ENCODE assay signal across 19 mouse cellular contexts in the genomic region with DNA sequence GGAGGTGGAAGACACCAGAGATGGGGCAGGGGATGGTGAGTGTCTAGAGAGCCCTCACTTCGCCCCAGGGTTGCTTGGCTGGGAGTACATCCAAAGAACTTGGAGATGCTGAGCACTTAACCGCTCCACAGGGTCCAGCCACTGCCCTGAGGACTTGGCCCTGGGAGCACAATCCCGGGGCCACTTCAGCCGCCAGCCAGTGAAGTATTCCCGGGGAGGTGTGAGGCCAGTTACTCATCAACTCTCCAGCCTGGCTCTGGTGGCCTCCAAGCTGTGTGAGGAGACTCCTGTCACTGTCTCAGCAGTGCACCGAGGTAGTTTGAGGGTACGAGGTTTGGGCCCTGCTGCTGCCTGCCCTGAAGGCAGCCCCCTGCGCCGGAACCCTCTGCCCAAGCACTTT. TPM values are rescaled to one million over a fixed set of nuclear protein-coding genes. Genes with fewer than 3 reads are reported as not detected.
DNase-seq lines count a peak whose midpoint lies in the region; ATAC-seq and TF ChIP-seq lines count a peak whose summit lies in the region.
"Had no signal": no experiment of that assay in that cellular context is flagged by ENCODE, and none has a peak within 500 bp of the region (broad histone marks: within the 10 kb centered on the region; RNA-seq: fewer than 3 reads in every experiment).

No protein-coding gene starts in this region.

- H3K9me3 ChIP-seq in kidney, embryonic 14.5 days (ENCODE audit: control insufficient read depth, low read length), result no peaks in the 10 kb centered on the region
- no peaks in the 10 kb centered on the region for H3K9me3 ChIP-seq in kidney, embryonic 16.5 days (ENCODE audit: low read length)
- H3K9me3 ChIP-seq: embryonic facial prominence, embryonic 13.5 days; forebrain, embryonic 12.5 days; heart, embryonic 13.5 days; hindbrain, embryonic 13.5 days had no signal

- no peak overlapping the region for H3K9ac ChIP-seq in kidney, embryonic 14.5 days (ENCODE audit: low read depth, low read length)
- H3K9ac ChIP-seq in kidney, embryonic 16.5 days (replicated peaks; ENCODE audit: low read length), result no peak overlapping the region
- H3K9ac ChIP-seq in heart, adult 2 months (ENCODE audit: low read depth, low read length), result no peak overlapping the region
- H3K9ac ChIP-seq: embryonic facial prominence, embryonic 13.5 days; forebrain, embryonic 12.5 days; heart, embryonic 13.5 days; hindbrain, embryonic 13.5 days had no signal

- intact Hi-C loops in heart, adult 2 months (cut with DNase I), result no loop called here

- H3K4me3 ChIP-seq in kidney, embryonic 14.5 days (ENCODE audit: low read length), result no peak overlapping the region
- H3K4me3 ChIP-seq in kidney, embryonic 16.5 days (ENCODE audit: low read length), result no peak overlapping the region
- no peak overlapping the region for H3K4me3 ChIP-seq in heart, adult 2 months
- H3K4me3 ChIP-seq: embryonic facial prominence, embryonic 13.5 days; forebrain, embryonic 12.5 days; heart, embryonic 13.5 days; hindbrain, embryonic 13.5 days had no signal

- peaks cover 12% of the 10 kb centered on the region; the same call in 1 of the 2 replicates for H3K36me3 ChIP-seq in kidney, embryonic 14.5 days (ENCODE audit: control insufficient read depth, insufficient read depth, low read length)
- H3K36me3 ChIP-seq in kidney, embryonic 16.5 days (ENCODE audit: insufficient read depth, low read length), result 0 out of 2 replicates have a peak, but pooled peaks cover 5% of the 10 kb centered on the region
- no peaks in the 10 kb centered on the region for H3K36me3 ChIP-seq in heart, adult 2 months (ENCODE audit: control insufficient read depth, insufficient read depth, low read length)

- no peak for TF ChIP-seq POLR2A in heart, adult 2 months (IDR thresholded peaks at IDR 0.05; ENCODE audit: insufficient read depth, low read depth, low read length)

- H3K4me2 ChIP-seq in kidney, embryonic 14.5 days (replicated peaks; ENCODE audit: low read depth, low read length), result no peak overlapping the region
- no peak overlapping the region for H3K4me2 ChIP-seq in kidney, embryonic 16.5 days (replicated peaks; ENCODE audit: low read depth, low read length)
- H3K4me2 ChIP-seq: embryonic facial prominence, embryonic 13.5 days; forebrain, embryonic 12.5 days; heart, embryonic 13.5 days; hindbrain, embryonic 13.5 days had no signal

- ATAC-seq in kidney, embryonic 14.5 days (ENCODE audit: low FRiP score, low TSS enrichment), result no peak
- ATAC-seq in kidney, embryonic 16.5 days (ENCODE audit: low FRiP score, low TSS enrichment), result peak; percentile 8; the same call in 1 of the 2 replicates
- ATAC-seq: forebrain, embryonic 16.5 days had no signal

- H3K27me3 ChIP-seq in kidney, embryonic 14.5 days (ENCODE audit: control insufficient read depth, insufficient read depth, low read length), result no peaks in the 10 kb centered on the region
- H3K27me3 ChIP-seq in kidney, embryonic 16.5 days (ENCODE audit: insufficient read depth, low read length), result no peaks in the 10 kb centered on the region
- no peaks in the 10 kb centered on the region for H3K27me3 ChIP-seq in heart, adult 2 months (ENCODE audit: control insufficient read depth, insufficient read depth, low read length)
- H3K27me3 ChIP-seq: CH12.LX; embryonic facial prominence, embryonic 13.5 days; heart, embryonic 13.5 days; hindbrain, embryonic 13.5 days had no signal

- DNase-seq in kidney, adult 18-20 months, result peak; percentile 72
- peak; percentile 79 to 87 for DNase-seq in kidney, postnatal 36 days
- DNase-seq in heart, adult 9 months (ENCODE audit: low spot score in 2 of 2), result no peak
- no peak for DNase-seq in layer of hippocampus, postnatal 25 days (ENCODE audit: extremely low spot score in 1 of 2, low spot score in 1 of 2)
- DNase-seq in heart, adult 2 months, result no peak
- DNase-seq: adrenal gland, postnatal 10 days; cerebellum, adult 11 months; cerebellum, adult 8-10 months; cerebellum, postnatal 36 days; gastrocnemius, postnatal 10 days; heart, postnatal 4 days had no signal

- no peak for TF ChIP-seq EP300 in heart, adult 2 months (IDR thresholded peaks at IDR 0.05; ENCODE audit: insufficient read depth, low read depth, low read length)

- no peaks in the 10 kb centered on the region for H3K79me2 ChIP-seq in heart, adult 2 months (replicated peaks; ENCODE audit: control insufficient read depth, insufficient read depth, low read length)

- no peak for TF ChIP-seq CTCF in heart, adult 2 months (IDR thresholded peaks at IDR 0.05)

- WGBS in kidney, embryonic 14.5 days, result 74% methylated on average over 9 of the region's 9 CpGs
- WGBS in kidney, embryonic 16.5 days, result 75% methylated on average over 9 of the region's 9 CpGs
- 75% methylated on average over 9 of the region's 9 CpGs for WGBS in heart, adult 2 months

- no peak overlapping the region for H3K27ac ChIP-seq in kidney, embryonic 14.5 days (ENCODE audit: low read depth, low read length)
- H3K27ac ChIP-seq in kidney, embryonic 16.5 days (ENCODE audit: low read length), result no peak overlapping the region
- no peak overlapping the region for H3K27ac ChIP-seq in heart, adult 2 months
- H3K27ac ChIP-seq: embryonic facial prominence, embryonic 13.5 days; forebrain, embryonic 12.5 days; heart, embryonic 13.5 days had no signal

- H3K4me1 ChIP-seq in kidney, embryonic 14.5 days (ENCODE audit: control insufficient read depth, insufficient read depth, low read length), result peaks cover 16% of the 10 kb centered on the region
- peaks cover 30% of the 10 kb centered on the region for H3K4me1 ChIP-seq in kidney, embryonic 16.5 days (ENCODE audit: insufficient read depth, low read length)
- H3K4me1 ChIP-seq in heart, adult 2 months (ENCODE audit: control insufficient read depth, insufficient read depth, low read length), result peaks cover 2% of the 10 kb centered on the region; the same call in 1 of the 2 replicates

RNA-seq across cellular contexts. Expression of a gene that starts 1.8 kb away (rescaled TPM):
- polyA plus RNA-seq in kidney, embryonic 14.5 days (2014; fragmentation: Nextera tagmentation; extraction: Ambion mirVana), result 1.6 and 1.7 TPM in 2 replicates
- polyA plus RNA-seq in kidney, embryonic 16.5 days (2015; fragmentation: Nextera tagmentation; extraction: Ambion mirVana), result 0.86 and 0.96 TPM in 2 replicates
- under 1 TPM; 0.35 to 0.37 TPM for total RNA-seq in layer of hippocampus, postnatal 25 days (2021)
- under 1 TPM; 0.18 to 0.25 TPM for total RNA-seq in heart, adult 2 months (2021)
- polyA plus RNA-seq in heart, adult 2 months (2012; rRNA removed), result 0.32 and 0.53 TPM in 2 replicates

RNA-seq across cellular contexts. Expression of a gene that starts 11.8 kb away (rescaled TPM):
- polyA plus RNA-seq in kidney, embryonic 14.5 days (2014; fragmentation: Nextera tagmentation; extraction: Ambion mirVana), result 9.6 and 9.7 TPM in 2 replicates
- polyA plus RNA-seq in kidney, embryonic 16.5 days (2015; fragmentation: Nextera tagmentation; extraction: Ambion mirVana), result 8.8 and 9.3 TPM in 2 replicates
- 10 to 100 TPM; 13.3 to 13.6 TPM for total RNA-seq in layer of hippocampus, postnatal 25 days (2021)
- total RNA-seq in heart, adult 2 months (2021), result under 1 TPM; 0.23 to 0.37 TPM
- 0.61 and 0.68 TPM in 2 replicates for polyA plus RNA-seq in heart, adult 2 months (2012; rRNA removed)

RNA-seq across cellular contexts. Expression of a gene that starts 12.0 kb away (rescaled TPM):
- 8.1 and 8.2 TPM in 2 replicates for polyA plus RNA-seq in kidney, embryonic 14.5 days (2014; fragmentation: Nextera tagmentation; extraction: Ambion mirVana)
- polyA plus RNA-seq in kidney, embryonic 16.5 days (2015; fragmentation: Nextera tagmentation; extraction: Ambion mirVana), result 10.1 and 11.3 TPM in 2 replicates
- total RNA-seq in layer of hippocampus, postnatal 25 days (2021), result 10 to 100 TPM; 10.9 to 15.2 TPM
- 1 to 10 TPM; 4.6 to 4.8 TPM for total RNA-seq in heart, adult 2 months (2021)
- 6.6 and 10.9 TPM in 2 replicates for polyA plus RNA-seq in heart, adult 2 months (2012; rRNA removed)

RNA-seq across cellular contexts. Expression of a gene that starts 29.5 kb away (rescaled TPM):
- 26.2 and 35.8 TPM in 2 replicates for polyA plus RNA-seq in kidney, embryonic 14.5 days (2014; fragmentation: Nextera tagmentation; extraction: Ambion mirVana)
- polyA plus RNA-seq in kidney, embryonic 16.5 days (2015; fragmentation: Nextera tagmentation; extraction: Ambion mirVana), result 30.1 and 32.8 TPM in 2 replicates
- total RNA-seq in layer of hippocampus, postnatal 25 days (2021), result 10 to 100 TPM; 26.1 to 28.8 TPM
- total RNA-seq in heart, adult 2 months (2021), result 10 to 100 TPM; 15.6 to 16.1 TPM
- 8.5 and 16.0 TPM in 2 replicates for polyA plus RNA-seq in heart, adult 2 months (2012; rRNA removed)

RNA-seq across cellular contexts. Expression of a gene that starts 29.5 kb away (rescaled TPM):
- polyA plus RNA-seq in kidney, embryonic 14.5 days (2014; fragmentation: Nextera tagmentation; extraction: Ambion mirVana), result 38.5 and 53.4 TPM in 2 replicates
- polyA plus RNA-seq in kidney, embryonic 16.5 days (2015; fragmentation: Nextera tagmentation; extraction: Ambion mirVana), result 61.4 and 62.3 TPM in 2 replicates
- 10 to 100 TPM; 39.9 to 44.5 TPM for total RNA-seq in layer of hippocampus, postnatal 25 days (2021)
- 10 to 100 TPM; 12.9 to 14.7 TPM for total RNA-seq in heart, adult 2 months (2021)
- polyA plus RNA-seq in heart, adult 2 months (2012; rRNA removed), result 25.7 and 26.5 TPM in 2 replicates

Comparison
In these comparisons a context has a peak if more than half of its experiments do, and no peak if none do; other contexts are left out.
1. DNase-seq: peak in kidney, adult 18-20 months (single experiment) and kidney, postnatal 36 days (2 of 2); none in heart, adult 9 months (0 of 2), layer of hippocampus, postnatal 25 days (0 of 2) and heart, adult 2 months (0 of 2).